Mouse (Mus musculus) kidney, postnatal 10 days (tissue): ENCODE measurements at regions not wholly inside any gene's neighbourhood (a gene's known extent, or its start where the extent isn't known, plus 50 kb on each side); places are given as distances from the start of the nearest gene placed in this dataset.

ENCODE experiments used
- DNase-seq: peaks from one replicate; pipeline ENCODE4 v3.0.0; 2021; ENCODE audit warnings: mixed read lengths

- no peak for DNase-seq
Measured at GRCm38 (mm10) chr11:113184095-113184494, 402.1 kb downstream of the Sox9 start.

DNA sequence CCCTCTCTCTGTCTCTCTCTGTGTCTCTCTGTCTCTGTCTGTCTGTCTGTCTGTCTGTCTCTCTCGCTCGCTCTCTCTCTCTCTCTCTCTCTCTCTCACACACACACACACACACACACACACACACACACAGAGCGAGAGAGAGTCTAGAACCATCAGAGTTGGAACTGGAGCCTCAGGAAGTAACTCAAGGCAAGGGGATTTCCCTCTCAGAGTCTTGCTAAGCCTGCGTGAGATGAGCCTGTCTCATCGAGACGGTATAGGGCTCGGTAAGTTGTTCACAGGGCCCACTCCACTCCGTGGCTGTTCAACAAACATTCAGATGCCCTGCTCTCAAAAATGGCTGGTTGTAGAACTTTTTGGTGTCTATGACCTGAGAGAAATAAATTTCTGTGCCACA, 405.4 kb downstream of the Sox9 start:
- DNase-seq = no peak

DNA sequence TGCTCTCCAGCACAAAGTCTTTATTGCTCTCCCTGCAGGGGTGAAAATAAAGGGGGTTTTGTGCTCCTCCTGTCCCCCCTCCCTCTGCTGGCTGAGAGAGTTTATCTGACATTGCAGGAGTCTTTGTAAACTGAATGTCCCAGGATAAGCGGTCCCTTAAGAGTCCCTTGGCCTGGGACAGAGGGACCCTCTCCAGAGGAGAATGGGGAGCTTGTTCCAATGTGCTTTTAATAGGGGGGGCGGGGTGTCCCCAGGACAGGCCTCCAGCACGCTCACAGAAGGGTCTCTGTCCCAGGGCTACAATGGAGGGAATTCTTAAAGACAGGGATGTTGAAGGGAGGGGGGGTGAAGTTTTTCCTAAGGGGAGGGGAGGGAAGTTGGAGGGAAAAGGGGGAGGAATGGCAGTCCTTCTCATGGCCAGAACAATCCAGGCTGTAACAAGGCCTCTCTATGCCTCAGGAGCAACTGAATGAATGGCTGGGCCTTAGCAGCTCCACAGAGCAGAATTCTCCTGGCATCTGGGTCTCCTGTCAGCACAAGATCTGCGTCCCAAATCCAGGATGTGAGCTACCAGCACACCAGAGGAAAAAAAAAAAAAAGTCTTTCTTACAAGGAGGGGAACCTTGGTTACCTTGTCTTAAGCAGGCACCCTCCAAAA, 406.4 kb downstream of the Sox9 start:
- DNase-seq = no peak

GRCm38 (mm10) chr11:113190006-113190405, 408.0 kb downstream of the Sox9 start:
- DNase-seq = no peak

- no peak for DNase-seq
Measured at GRCm38 (mm10) chr11:113190520-113190919, 408.5 kb downstream of the Sox9 start.

GRCm38 (mm10) chr11:113191006-113191405, 409.0 kb downstream of the Sox9 start:
- no peak for DNase-seq

- no peak for DNase-seq
Measured at GRCm38 (mm10) chr11:113192086-113192856, 410.2 kb downstream of the Sox9 start.

- no peak for DNase-seq
Measured at GRCm38 (mm10) chr11:113194144-113194827, 412.3 kb downstream of the Sox9 start.
